Mouse (Mus musculus) layer of hippocampus, postnatal 10 days (tissue): ENCODE data around the gene Otulinl. TPM values are rescaled to one million over a fixed set of nuclear protein-coding genes. Genes with fewer than 3 reads are reported as not detected.
"Not testable (repeated sequence)": the region's sequence is repeated elsewhere in the genome, so short reads cannot be mapped to it uniquely, and the experiment has no call there.

Experiments
- DNase-seq, 2 experiments: peaks; one replicate each; pipeline ENCODE4 v3.0.0; 2021; ENCODE audit warnings: low spot score in 2 of 2
- long read RNA-seq: library from polyadenylated mRNA; stranded (forward); transcript quantifications from one replicate; pipeline ENCODE4 v2.0.0, GENCODE M21; 2023
- total RNA-seq, 2 experiments: library from RNA; stranded (reverse); gene quantifications; 2 replicates each; pipeline ENCODE4 v1.2.3; 2021

Gene Otulinl
- 10 to 100 TPM; 20.8 to 24.9 TPM for total RNA-seq
- long read RNA-seq, transcript Otulinl-203 (9 exons, 3,043 nt) = minor isoform, 8 of 50 reads
- long read RNA-seq, transcript Otulinl-202 (8 exons, 2,950 nt) = major isoform, 30 of 50 reads
- long read RNA-seq, partial matches to known transcripts = 3 of 50 reads
- long read RNA-seq, other reads (novel, unspliced or antisense) = 5 of 50 reads

DNA sequence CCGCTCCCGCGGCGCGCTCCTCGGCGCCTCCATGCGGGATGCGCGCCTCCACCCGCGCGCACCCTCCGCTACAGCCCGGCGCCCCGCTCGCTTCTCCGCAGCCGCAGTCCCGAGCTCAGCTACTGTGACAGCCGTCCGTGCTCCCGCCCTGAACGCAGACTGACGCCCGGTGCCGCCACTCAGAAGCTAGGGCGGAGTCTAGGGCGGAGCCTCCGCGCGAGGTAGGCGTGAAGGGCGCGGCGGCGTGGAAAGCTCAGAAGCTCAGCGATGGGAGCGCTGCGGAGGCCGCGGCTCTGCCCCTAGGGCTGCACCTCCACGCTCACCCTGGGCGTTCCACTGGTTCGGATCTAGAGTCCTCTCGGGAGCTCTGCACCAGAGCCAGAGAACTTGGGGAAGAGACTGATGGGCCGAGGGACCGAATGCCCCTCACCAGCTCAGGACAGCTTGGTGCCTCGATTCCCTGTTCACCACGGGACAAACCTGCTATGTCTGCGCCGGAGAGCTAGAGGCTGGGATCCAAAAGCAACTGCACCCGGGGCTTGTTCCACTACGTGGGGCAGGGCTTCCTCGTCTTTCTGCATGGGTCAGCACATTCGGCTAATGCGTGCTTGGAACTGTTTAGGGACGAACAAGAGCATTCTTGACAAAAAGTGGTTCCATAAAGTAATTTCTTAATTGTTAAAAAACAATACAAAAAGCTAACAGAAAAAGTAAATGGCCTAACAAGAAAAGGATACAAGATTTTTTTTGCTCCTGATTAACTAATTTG is at the start of gene Otulinl:
Otulinl (minus strand) TSS at position 161 of the 769 bp plus-strand sequence.
- peak; percentile 97 to 98 for DNase-seq

DNA sequence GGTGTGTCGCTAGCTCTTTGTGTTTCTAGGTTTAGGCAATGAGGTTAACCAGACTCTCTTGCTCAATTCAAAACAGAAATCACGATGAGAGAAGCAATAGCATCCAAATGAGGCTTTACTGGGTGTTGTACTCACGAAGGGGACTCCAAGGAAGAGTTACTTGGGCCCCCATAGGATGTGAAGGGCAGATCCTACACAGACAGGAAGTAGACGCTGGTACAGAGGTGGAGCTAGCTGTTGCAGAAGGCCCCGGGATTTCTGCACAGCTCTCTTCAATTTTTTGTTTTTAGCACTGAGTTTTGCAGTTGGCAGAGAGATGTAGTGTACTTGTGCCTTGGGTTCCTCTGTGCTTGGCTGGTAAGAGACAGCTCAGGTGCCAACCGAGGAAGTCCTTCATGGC is 44.8 kb upstream of the Otulinl start:
- no peak for DNase-seq

DNA sequence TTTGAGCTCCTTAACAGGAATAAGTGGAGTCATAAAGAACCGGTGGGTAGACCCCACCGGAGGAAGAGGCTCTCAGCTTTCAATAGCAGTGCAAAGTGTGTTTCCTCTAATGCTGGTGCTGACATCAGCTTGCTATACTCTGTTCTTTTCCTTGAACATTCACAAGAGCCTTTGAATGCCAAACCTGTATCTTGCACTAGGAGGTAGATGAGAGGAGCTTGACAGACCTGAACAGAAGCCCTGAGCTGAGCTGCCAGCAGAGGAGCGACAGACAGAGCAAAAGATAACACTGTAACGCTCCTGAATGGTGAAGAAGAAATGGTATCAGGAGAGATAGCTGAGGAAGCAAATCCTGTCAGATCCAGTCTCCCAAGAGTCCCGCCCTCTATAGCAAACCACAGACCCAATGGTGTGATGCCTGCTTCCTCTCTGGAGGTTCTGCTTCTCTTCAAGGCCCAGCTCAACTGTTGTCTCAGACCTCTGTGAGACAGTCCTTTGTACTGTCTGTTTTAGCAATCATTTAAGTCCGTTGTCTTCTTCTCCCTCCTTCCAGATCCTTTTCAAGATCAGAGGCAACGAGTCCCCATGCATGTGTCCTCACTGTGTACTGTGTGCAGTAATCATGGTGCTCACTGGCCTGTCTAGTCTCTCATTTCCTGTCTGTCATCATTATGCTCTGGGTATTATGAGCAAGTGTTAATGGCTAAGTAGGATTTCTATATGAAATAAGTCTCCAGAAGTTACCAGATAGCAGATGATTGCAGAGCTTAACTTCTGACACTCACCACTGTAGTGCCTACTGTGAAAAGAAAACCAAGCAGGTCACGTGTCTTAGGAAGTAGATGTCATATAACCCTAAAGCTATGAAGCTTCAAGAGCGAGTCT is 43.7 kb upstream of the Otulinl start:
- no peak for DNase-seq

DNA sequence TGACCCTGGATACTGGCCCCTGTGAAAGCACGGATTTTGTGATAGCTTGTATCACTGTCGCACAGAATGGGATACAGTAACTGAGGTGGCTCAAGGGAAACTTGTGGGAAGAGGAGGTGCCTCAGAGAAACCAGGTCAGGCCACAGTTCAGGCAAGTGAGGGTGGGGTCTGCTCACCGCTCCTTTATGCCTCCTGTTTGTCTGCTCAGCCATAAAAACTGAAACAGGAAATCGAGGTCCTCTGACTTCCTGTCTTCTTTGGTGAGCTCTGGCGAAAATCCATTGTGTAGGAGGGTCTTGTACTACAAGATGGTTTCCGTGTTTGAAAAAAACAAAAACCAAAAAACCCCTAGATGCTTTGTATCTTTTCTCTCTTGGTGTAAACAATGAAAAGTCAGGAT is 42.9 kb upstream of the Otulinl start:
- DNase-seq = no peak

DNA sequence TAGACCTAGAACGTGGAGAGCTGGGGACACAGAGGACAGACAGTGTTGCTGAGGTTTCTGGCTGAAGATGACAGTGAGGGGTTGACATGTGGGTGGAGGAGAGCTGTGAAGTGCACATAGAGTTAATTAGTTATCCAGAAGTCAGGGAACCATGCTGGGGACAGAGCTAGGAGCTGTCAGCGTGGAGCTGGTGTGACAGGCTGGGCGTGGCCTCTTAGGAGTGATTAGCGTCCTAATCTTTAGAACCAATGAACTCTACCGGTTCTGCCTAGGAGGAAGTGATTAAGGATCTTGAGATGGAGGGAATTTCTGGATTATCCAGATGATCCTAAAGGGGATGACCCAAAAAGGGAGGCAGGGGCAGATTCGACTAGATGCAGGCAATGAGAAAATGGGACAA is 42.4 kb upstream of the Otulinl start:
- no peak for DNase-seq

DNA sequence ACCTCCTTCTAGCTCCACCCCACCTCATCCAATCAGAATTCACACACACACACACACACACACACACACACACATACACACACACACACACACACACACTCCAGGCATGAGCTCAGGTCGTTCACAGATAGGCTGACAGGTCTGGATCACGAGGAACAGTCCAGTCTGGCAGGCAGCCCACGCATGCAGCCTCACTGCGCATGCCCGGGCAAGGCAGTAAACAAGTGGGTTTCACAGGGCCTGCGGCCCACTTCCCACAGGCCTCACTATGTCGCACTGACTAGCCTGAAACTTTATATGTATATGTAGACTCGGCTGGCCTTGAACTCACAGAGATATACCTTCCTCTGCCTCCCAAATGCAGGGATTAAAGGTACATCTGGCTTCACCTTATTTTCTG is 38.9 kb upstream of the Otulinl start:
- DNase-seq = not testable (repeated sequence)

DNA sequence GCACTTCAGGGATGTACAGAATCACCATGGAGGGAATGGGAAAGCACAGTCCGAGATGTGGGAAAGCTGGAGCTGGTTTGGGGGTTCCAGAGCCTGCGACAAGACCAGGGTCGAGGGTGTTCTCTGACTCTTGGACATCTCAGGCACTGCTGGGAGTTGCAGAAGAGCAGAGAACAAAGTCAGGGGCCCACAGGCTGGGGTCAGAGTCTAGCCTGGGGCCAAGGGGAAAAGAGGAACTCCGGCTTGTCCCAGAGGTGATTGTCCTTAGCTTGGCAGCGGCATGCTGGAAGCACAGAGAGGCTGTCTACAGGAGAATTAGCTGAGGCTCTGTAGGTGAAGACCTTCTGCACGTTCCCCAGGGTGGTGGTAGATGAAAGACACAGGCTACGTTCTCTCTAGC is 37.3 kb upstream of the Otulinl start:
- no peak for DNase-seq

DNA sequence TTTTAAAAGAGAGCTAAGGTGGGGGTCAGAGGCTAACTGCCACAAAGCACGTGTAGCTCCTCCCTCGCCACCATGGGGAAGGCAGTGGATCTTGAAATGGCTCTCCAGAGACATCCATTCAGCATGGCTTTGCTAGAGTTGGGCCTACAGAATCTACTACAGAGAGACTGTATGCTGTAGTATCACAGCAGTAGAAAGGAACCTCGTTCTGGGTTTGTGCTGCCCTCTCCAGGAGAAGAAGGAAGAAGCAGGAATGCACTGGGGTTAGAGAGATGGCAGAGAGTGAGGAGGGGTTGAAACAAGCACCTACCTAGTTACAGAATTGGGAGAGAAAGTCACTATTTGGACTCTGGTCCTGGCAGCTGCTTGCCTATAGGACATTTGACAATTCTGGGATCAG is 34.0 kb upstream of the Otulinl start:
- peak; percentile 55 to 63 for DNase-seq

DNA sequence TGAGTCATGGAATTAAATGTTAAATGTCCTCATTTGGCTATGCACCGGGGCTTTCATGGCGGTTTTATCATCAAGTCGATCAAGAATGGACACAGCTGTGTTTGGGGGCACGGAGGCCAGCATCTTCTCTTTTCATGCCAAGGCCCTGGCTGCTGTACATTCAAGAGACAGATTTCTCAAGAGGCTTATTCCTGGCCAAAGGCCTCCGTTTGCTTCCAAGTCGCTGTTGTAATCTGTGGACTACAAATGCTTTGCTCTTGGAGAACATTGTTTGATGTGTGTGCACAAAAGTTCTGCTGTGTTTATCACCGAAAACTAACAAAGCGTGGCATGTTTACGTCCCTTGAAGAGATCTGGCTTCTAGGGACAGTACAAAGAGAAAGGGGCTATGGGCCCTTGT is 29.3 kb upstream of the Otulinl start:
- DNase-seq = no peak

DNA sequence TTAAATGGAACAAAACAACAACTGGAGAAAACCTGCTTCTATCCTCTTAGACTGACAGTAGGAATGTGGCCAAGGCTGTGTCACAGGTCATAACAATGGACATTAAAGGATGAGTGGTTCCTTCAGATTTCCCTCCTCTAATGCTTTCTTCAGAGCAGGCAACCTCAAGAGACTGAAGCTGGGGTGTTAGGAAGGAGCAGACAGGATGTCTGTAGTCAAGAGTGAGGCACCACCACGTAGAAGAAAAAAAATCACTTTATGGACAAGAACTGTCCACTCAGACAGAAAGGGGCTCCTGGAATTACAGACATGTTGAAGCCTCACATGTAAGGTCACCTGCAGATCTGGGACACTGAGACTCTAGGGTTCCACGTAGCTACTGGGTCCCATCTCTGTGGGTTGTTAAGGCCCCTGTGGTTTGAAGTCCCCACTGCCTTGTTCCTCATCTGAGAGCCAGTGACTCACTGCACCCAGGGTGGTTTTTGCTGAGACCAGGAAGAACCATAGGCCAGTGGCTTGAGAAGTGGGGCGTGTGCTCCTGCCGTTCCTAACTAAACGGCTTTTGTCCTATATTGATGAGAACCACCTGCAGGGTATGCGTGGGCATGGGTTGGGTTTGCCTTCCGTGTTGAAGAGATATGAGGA is 27.7 kb upstream of the Otulinl start:
- DNase-seq = no peak

DNA sequence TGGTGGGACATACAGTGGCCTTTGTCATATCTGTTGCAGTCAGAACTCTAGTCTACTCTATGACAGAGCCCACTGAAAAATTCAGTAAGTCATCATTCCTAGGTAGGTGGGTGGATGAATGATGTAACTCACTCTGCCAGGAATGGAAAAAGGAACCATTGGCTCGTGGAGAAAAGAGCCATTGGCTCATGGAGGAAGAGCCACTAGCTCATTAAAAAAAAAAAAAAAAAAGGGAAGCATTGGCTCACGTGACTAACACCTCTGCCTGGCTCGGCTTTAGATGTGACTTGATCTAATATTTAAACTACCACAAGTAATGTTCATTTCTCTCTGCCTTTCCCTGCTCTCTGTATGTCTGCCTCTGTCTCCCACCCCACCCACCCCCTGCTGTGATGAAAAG is 27.1 kb upstream of the Otulinl start:
- no peak for DNase-seq

DNA sequence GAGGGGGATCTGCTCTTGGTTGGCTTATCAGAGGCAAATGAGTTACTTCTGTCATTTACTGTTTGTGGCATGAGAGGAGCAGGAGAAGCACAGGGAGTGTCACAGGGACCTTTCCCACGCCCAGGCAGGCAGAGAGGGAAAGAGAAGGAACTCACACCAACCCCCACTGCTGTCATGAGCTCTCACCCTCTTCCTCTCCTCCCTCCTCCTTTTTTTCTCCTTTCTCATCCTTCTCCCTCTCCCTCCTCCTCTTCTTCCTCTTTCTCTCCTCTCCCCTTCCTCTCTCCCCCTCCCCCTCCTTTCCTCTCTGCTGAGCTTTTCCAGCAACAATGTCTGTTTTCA is 21.6 kb upstream of the Otulinl start:
- no peak for DNase-seq

DNA sequence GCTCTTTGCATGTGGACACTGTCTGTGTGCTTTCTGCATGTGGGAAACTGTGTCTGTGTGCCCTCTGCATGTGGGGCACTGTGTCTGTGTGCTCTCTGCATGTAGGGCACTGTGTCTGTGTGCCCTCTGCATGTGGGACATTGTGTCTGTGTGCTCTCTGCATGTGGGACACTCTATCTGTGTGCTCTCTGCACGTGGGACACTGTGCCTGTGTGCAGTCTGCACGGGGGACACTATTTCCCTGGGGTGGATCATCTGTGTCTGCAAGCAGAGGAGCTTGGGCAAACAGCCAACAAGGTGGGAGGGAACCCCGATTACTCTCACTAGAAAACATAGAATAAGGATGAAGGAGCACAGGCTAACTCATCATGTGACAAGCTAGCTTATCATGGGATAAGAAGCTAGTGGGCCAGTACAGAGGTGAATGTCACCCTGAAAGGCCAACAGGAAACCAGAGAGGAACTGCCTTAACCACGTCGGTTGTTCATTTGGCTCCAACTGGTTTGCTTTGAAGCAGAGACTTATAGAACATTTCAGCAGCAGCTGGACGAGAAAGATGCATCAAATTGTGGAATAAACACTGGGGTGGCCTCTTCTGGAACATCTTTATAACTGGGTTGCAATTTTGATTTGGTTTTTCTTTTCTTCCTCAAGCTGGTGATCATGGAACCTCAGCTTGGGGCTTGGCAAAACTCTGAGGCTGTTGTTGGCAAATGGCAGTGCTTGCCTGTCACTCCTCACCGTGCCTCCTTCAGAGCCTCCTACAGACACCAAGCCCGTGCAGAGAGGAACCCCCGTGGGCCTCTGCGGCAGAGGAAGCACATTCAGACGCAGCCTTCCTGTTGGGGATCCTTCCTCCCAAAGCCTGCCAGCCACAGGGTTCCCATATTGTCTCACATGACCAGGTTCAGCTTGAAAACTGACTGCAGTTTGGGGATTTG is 20.9 kb upstream of the Otulinl start:
- DNase-seq = no peak

DNA sequence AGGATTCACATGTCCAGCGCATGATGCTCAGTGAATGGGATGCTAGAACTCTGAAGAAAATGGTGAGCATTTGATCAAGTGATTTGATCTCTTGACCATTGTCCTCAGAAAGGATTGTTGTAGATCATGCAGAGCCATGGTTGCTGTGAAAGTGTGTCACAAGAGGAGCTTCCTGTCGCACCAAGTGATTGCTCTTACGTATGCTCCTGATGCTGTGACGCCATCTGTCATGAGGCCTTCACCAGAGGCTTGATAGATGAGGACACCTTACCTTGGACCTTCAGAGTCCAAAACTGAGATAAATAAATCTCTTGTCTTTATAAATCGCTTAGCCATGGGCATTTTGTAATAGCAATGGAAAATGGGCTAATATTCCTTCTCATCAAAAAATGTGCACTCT is 16.3 kb upstream of the Otulinl start:
- no peak for DNase-seq

DNA sequence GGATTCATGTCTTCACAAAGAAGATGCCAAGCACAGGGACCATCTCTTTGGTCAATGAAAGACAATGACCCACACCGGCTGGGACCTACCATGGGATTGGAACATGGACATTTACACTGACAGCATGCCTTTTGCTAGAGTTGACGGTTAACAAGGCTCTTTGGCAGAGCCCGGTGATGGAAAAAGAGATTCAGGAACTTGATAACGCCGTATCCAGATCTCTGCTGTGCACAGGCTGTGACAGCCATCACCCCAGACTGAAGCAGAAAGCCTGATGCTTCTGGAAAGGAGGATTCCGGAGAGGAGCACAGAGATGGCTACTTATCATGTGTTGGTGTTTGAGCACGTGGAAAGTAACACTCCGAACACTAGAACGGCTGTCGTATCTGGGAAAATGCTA is 11.9 kb upstream of the Otulinl start:
- no peak for DNase-seq

DNA sequence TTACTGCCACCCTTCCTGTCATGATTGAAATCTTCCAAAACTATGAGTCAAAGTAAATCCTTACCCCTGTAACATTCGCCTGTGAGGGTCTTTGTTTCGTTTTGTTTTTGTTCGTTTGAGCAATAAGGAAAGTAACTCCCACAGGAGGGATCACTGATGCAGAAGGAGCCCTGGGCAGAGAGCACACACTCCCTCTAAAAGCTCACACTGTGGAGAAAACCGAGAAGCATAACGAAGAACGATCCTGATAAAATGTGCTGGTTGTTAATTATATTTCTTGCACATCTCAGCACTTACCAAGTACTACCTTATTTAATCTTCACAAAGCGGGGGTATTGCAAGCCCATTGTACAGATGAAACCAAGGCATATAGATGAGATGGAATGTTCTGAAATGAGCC is 10.8 kb upstream of the Otulinl start:
- no peak for DNase-seq

DNA sequence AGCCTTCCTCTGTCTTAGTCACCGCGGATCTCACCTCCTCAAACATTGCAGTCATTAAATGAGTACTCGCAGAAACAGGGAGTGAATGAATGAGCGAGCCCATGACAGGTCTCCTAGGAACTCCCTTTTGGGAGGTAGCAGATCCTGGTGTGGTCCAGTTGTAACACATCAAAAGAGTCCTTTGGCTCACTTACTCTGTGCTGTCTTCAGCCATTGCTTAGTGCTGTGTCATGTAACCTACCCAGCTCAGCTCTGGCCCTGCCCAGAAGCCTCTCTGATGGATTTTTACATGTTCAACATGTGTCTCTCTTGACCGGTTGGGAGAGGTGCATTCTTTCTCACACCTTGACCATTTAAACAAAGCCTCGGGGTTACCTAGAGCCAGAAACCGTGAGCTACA is 9.8 kb upstream of the Otulinl start:
- DNase-seq = no peak

DNA sequence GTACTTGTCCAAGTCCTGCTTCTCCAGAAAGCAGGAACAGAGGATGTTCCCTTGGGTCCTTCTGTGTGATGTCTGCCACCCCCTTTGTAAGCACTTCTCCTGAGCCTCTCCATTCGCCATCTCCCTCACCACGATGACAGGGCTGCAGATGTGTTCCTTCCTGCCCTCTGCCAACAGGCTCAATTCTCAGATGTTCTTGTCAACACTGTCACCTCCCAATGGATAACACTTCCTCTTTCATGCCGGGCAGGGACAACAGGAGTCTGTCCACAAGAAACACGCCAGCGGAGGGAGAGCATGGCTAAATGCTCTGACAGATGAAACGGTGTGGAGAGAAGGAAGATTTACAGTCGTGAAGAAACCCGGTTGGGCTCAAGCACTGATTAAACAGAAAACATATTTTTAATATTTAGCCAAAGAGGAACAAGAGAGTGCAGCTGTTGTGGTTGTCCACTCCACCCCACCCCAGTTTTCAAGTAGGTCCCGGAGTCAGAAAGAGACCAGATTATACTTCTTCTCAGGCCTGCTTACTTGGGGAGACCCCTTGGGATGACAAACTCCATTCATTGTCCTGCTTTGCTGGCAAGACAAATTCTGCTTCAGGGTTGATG is 6.8 kb upstream of the Otulinl start:
- DNase-seq = no peak

DNA sequence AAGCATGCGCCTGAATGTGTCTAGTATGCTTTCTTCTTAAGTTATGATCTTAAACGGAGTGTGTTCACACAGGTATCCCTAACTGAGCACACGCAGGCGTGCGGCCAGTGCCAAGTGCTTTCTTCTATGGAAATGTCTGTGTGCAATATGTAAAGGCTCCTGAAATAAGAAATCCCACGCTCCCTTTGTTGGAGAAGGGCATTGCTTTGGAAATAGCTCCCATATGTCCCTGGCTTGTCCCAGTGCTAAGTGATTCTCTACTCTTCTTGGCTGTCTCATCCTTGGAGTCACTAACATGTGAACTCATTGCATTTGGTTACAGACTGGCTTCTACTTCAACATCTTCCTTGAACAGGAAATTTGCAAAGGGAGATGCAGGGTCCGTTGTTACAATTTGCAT is 3.4 kb upstream of the Otulinl start:
- no peak for DNase-seq

DNA sequence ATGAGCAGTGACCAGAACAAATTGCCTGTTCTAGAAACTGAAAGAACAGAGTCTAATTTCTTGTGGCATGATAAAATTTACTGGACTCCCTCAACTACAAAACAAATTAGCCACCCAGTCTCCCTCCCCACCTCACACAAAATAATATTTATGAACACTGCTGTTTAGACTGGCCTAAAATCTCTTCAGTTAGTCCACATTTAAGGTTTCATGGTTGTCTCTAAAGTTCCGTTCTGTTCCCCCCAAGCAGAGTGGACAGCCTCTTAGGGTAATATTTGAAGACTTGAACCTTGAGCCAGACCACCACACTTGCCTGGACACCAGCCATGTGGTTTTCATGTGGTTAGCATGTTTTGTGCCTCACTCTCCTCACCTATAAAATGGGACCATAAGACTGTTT is 1.8 kb upstream of the Otulinl start:
- no peak for DNase-seq
